Mouse (Mus musculus) liver, embryonic 14.5 days (tissue): Measurements from ENCODE around the gene Dnaja2. TPM values are rescaled to one million over a fixed set of nuclear protein-coding genes. Genes with fewer than 3 reads are reported as not detected.

Experiments
- ATAC-seq: fragments of 200-750 bp; cut with Nextera tagmentation; 2 replicates; pipeline ENCODE4 v1.8.0; 2017; ENCODE audit warnings: moderate number of reproducible peaks, mild to moderate bottlenecking, moderate library complexity; ENCODE audit not compliant: insufficient read depth
- DNase-seq, 3 experiments: peaks; one replicate each; pipeline ENCODE4 v3.0.0-alpha.2; 2012 to 2013; ENCODE audit warnings: low read depth in 3 of 3, low spot score in 3 of 3
- H3K27ac ChIP-seq: fragments of 300-500 bp; sonication (generic); 2 replicates; pipeline ENCODE4 v1.5.1; 2014; ENCODE audit warnings: moderate library complexity, mild to moderate bottlenecking, control low read depth, inconsistent platforms
- H3K27me3 ChIP-seq: fragments of 300-500 bp; sonication (generic); 2 replicates; pipeline ENCODE4 v1.6.1; 2014; ENCODE audit warnings: mild to moderate bottlenecking, low read length, moderate library complexity; ENCODE audit not compliant: control insufficient read depth, insufficient read depth
- H3K36me3 ChIP-seq: fragments of 300-500 bp; sonication (generic); replicated peaks from 2 replicates; pipeline ENCODE4 v1.6.1; 2014; ENCODE audit warnings: low read depth; ENCODE audit not compliant: control insufficient read depth, insufficient read depth
- H3K4me1 ChIP-seq, 2 experiments: fragments of 200-500 bp in 1 of 2; fragments of 300-500 bp in 1 of 2; sonication (generic) in 1 of 2; replicated peaks; 2 replicates each; pipeline ENCODE4 v1.6.1; 2012 to 2014; ENCODE audit warnings: antibody characterized with exemption in 1 of 2, inconsistent platforms in 1 of 2, low read length in 1 of 2; ENCODE audit not compliant: control insufficient read depth in 2 of 2, insufficient read depth in 2 of 2
- H3K4me2 ChIP-seq: fragments of 300-500 bp; sonication (generic); 2 replicates; pipeline ENCODE4 v1.6.1; 2014; ENCODE audit warnings: low read depth, mild to moderate bottlenecking, control low read depth, moderate library complexity
- H3K4me3 ChIP-seq, 2 experiments: fragments of 200-500 bp in 1 of 2; fragments of 300-500 bp in 1 of 2; sonication (generic) in 1 of 2; 2 replicates each; pipeline ENCODE4 v1.5.1; 2012 to 2014; ENCODE audit warnings: low read depth in 2 of 2, low read length in 2 of 2, mild to moderate bottlenecking in 2 of 2, control low read depth in 1 of 2, inconsistent platforms in 1 of 2, moderate library complexity in 1 of 2; ENCODE audit not compliant: insufficient read depth in 1 of 2
- H3K9ac ChIP-seq: fragments of 300-500 bp; sonication (generic); replicated peaks from 2 replicates; pipeline ENCODE4 v1.6.1; 2014; ENCODE audit warnings: mild to moderate bottlenecking, control low read depth, moderate library complexity
- H3K9me3 ChIP-seq: fragments of 300-500 bp; sonication (generic); 2 replicates; pipeline ENCODE4 v1.6.1; 2016; ENCODE audit warnings: low read length, mixed read lengths; ENCODE audit not compliant: control insufficient read depth
- CTCF ChIP-seq: IDR thresholded peaks from 2 replicates; pipeline ENCODE4 v1.5.1; 2016; ENCODE audit warnings: antibody characterized with exemption, low read depth, control low read depth
- EP300 ChIP-seq: IDR thresholded peaks from 2 replicates; pipeline ENCODE4 v1.6.1; 2016; ENCODE audit warnings: antibody characterized with exemption, low read depth
- WGBS: fragments of 180-500 bp; shearing (Covaris S2); extraction: QIAGEN DNeasy Blood & Tissue Kit; methylation state at CpG from one replicate; pipeline ENCODE4 v1.1.7; 2014; ENCODE audit not compliant: insufficient replicate concordance; 5-methylcytosine and 5-hydroxymethylcytosine counted together
- polyA plus RNA-seq, 2 experiments: library from polyadenylated mRNA; depleted of rRNA in 1 of 2; stranded (reverse) in 1 of 2; unstranded in 1 of 2; fragments of >200 nt; fragmentation: Nextera tagmentation in 1 of 2; extraction: Ambion mirVana in 1 of 2; gene quantifications; 2 replicates each; pipeline versions ENCODE4 v1.2.1 to v1.2.3; 2012 to 2014

The Dnaja2 gene
- polyA plus RNA-seq, 2 experiments = 26.9 to 73.3 TPM

- ATAC-seq (no peak), DNase-seq (no peak)
- TF ChIP-seq CTCF (no peak), EP300 (no peak)
- Histone ChIP-seq H3K9ac (no peak overlapping the region), H3K4me1 (peaks cover 4 to 13% of the 10 kb centered on the region in 2 experiments; a peak in 3 of 4 replicates), H3K4me2 (no peak overlapping the region), H3K27ac (no peak overlapping the region), H3K27me3 (no peaks in the 10 kb centered on the region), H3K4me3 (no peak overlapping the region), H3K9me3 (no peaks in the 10 kb centered on the region), H3K36me3 (peaks cover 24% of the 10 kb centered on the region)
- WGBS = 73% methylated on average over 1 of the region's 1 CpGs
These were observed 21.0 kb downstream of the Dnaja2 start for GRCm38 (mm10) chr8:85534163-85534562.

GRCm38 (mm10) chr8:85533434-85533833 lies 21.7 kb downstream of the Dnaja2 start:
- H3K4me2 ChIP-seq = no peak overlapping the region
- H3K9me3 ChIP-seq = no peaks in the 10 kb centered on the region
- DNase-seq = no peak
- 71% methylated on average over 2 of the region's 2 CpGs for WGBS
- TF ChIP-seq CTCF = no peak
- no peak for TF ChIP-seq EP300
- no peak overlapping the region for H3K27ac ChIP-seq
- peaks cover 17% of the 10 kb centered on the region for H3K36me3 ChIP-seq
- H3K4me1 ChIP-seq = peaks cover 4 to 16% of the 10 kb centered on the region in 2 experiments; a peak in 3 of 4 replicates
- no peak overlapping the region for H3K4me3 ChIP-seq
- H3K27me3 ChIP-seq = no peaks in the 10 kb centered on the region
- H3K9ac ChIP-seq = no peak overlapping the region
- no peak for ATAC-seq

GRCm38 (mm10) chr8:85532843-85533242 lies 22.3 kb downstream of the Dnaja2 start:
- Histone ChIP-seq H3K9ac (no peak overlapping the region), H3K4me3 (no peak overlapping the region), H3K4me2 (no peak overlapping the region), H3K4me1 (peaks cover 4 to 17% of the 10 kb centered on the region in 2 experiments; a peak in 3 of 4 replicates), H3K27ac (no peak overlapping the region), H3K36me3 (peaks cover 11% of the 10 kb centered on the region), H3K9me3 (no peaks in the 10 kb centered on the region), H3K27me3 (no peaks in the 10 kb centered on the region)
- ATAC-seq (0 out of 2 replicates have a peak, but pooled peaks have one; percentile 24), DNase-seq (no peak)
- WGBS = 79% methylated on average over 4 of the region's 4 CpGs
- no peak for TF ChIP-seq EP300
- TF ChIP-seq CTCF = no peak

GRCm38 (mm10) chr8:85531471-85531870 lies 23.7 kb downstream of the Dnaja2 start:
- Histone ChIP-seq H3K27ac (no peak overlapping the region), H3K4me1 (peaks cover 4 to 17% of the 10 kb centered on the region in 2 experiments; a peak in 3 of 4 replicates), H3K9me3 (no peaks in the 10 kb centered on the region), H3K4me3 (no peak overlapping the region), H3K27me3 (no peaks in the 10 kb centered on the region), H3K36me3 (peaks cover 5% of the 10 kb centered on the region), H3K9ac (no peak overlapping the region), H3K4me2 (no peak overlapping the region)
- WGBS = 20% methylated on average over 3 of the region's 3 CpGs
- no peak for DNase-seq
- ATAC-seq = no peak
- TF ChIP-seq CTCF (no peak), EP300 (no peak)

- Histone ChIP-seq H3K27ac (no peak overlapping the region), H3K36me3 (no peaks in the 10 kb centered on the region; the same call in 1 of the 2 replicates), H3K9ac (no peak overlapping the region), H3K4me1 (peaks cover 4 to 17% of the 10 kb centered on the region in 2 experiments; a peak in 3 of 4 replicates), H3K4me3 (no peak overlapping the region), H3K4me2 (no peak overlapping the region), H3K27me3 (no peaks in the 10 kb centered on the region), H3K9me3 (no peaks in the 10 kb centered on the region)
- 63% methylated on average over 1 of the region's 1 CpGs for WGBS
- no peak for TF ChIP-seq EP300
- no peak for TF ChIP-seq CTCF
- no peak for DNase-seq
- ATAC-seq = peak; percentile 44; the same call in 1 of the 2 replicates
These were observed 24.4 kb downstream of the Dnaja2 start for GRCm38 (mm10) chr8:85530717-85531116.
